Mouse (Mus musculus) spleen, adult 2 months (tissue): ENCODE data around the gene Gm20388.

Experiments
- CTCF ChIP-seq: fragments of 200-500 bp; IDR thresholded peaks from 2 replicates; pipeline ENCODE4 v1.5.1; 2011; ENCODE audit warnings: mild to moderate bottlenecking, inconsistent platforms; ENCODE audit not compliant: insufficient read depth, insufficient read length, insufficient replicate concordance; ENCODE audit errors: extremely low read depth
- POLR2A ChIP-seq: fragments of 200-500 bp; IDR thresholded peaks from 2 replicates; pipeline ENCODE4 v1.6.1; 2011; ENCODE audit warnings: low read depth, low read length, inconsistent platforms

GRCm38 (mm10) chr8:121798401-121798800 lies 1887.8 kb downstream of the Gm20388 start:
- TF ChIP-seq CTCF (no peak), POLR2A (no peak)
